Mouse (Mus musculus): ENCODE results near the gene Mpst. TPM values are rescaled to one million over a fixed set of nuclear protein-coding genes. Genes with fewer than 3 reads are reported as not detected.

Gene Mpst
- polyA plus RNA-seq (2014; fragmentation: Nextera tagmentation; extraction: Ambion mirVana): 3.2 and 4.2 TPM in 2 replicates

DNA sequence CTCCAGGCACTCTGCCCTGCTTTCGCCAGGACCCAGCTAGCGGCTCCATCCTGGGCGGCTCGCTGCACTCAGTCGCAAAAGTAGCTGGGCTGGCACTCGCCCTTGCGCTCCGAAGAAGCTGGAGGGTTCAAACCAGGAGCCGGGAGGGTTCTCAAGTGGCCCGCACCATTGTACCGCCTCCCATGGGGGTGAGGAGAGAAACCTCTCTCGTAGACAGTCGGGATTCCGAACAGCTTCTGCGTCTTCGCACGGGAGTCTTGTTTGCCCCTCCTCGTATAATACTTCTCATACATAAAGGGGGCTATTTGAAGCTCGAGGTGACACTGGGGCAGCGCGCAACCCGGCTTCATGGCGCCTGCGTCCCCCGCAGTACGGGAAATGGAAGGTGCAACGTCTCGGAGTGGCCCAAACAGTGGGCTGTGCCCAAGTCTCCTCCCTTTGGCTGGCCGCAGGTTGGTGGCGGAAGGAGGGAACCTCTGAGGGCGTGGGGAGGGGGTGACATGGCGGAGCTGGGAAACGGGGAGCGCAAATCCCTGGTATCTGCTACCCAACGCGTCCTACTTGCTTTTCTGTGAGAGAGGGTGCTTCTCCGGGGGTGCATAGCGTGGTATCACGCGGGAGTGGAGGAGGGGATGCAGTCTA lies at the start of gene Mpst:
Gene Mpst, plus strand, starts transcription at position 124 of the 642 bp plus-strand sequence.
- Histone ChIP-seq H3K4me3 (replicated peaks; ENCODE audit: low read length) (peak within 1 kb of the TSS; percentile 55), H3K9me3 (ENCODE audit: control insufficient read depth, low read length) (no peaks in the 10 kb centered on the region), H3K27me3 (ENCODE audit: control insufficient read depth, insufficient read depth, low read length) (peaks cover 33% of the 10 kb centered on the region), H3K27ac (peak within 1 kb of the TSS; percentile 83), H3K4me1 (replicated peaks; ENCODE audit: control insufficient read depth, insufficient read depth, low read length) (peaks cover 37% of the 10 kb centered on the region), H3K4me2 (replicated peaks) (peak within 1 kb of the TSS; percentile 91), H3K9ac (peak within 1 kb of the TSS; percentile 65), H3K36me3 (replicated peaks; ENCODE audit: control insufficient read depth, insufficient read depth) (no peaks in the 10 kb centered on the region)
- ATAC-seq (ENCODE audit: low FRiP score) (peak; percentile 86), DNase-seq (ENCODE audit: low spot score) (peak; percentile 81)
- WGBS: under 1% methylated on average over 40 of the region's 40 CpGs

DNA sequence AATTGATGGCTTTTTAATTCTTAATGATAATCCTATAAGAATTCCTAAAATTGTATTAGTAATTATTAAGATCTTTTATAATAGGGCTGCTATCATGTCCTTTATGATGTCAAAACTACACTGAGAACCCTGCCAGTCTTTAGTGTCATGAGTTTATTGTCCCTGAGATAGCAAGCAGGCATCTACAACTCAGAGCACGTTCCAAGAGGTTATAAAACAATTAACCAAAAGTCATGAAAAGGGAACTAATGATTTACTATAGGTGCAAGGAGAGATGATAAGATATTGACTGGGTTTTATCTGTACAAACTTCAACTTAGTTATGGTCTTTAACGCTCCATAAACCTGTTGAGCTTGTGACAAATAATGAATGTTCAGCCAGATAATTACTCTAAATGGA lies 40.3 kb upstream of the Mpst start:
- Histone ChIP-seq H3K9me3 (ENCODE audit: control insufficient read depth, low read length) (0 out of 2 replicates have a peak, but pooled peaks cover 7% of the 10 kb centered on the region), H3K36me3 (replicated peaks; ENCODE audit: control insufficient read depth, insufficient read depth) (no peaks in the 10 kb centered on the region), H3K27me3 (ENCODE audit: control insufficient read depth, insufficient read depth, low read length) (no peaks in the 10 kb centered on the region), H3K4me3 (replicated peaks; ENCODE audit: low read length) (no peak overlapping the region), H3K27ac (no peak overlapping the region), H3K9ac (no peak overlapping the region), H3K4me2 (replicated peaks) (no peak overlapping the region), H3K4me1 (replicated peaks; ENCODE audit: control insufficient read depth, insufficient read depth, low read length) (no peaks in the 10 kb centered on the region)
- WGBS: 80% methylated on average over 2 of the region's 2 CpGs
- ATAC-seq (ENCODE audit: low FRiP score) (no peak), DNase-seq (ENCODE audit: low spot score) (no peak)

DNA sequence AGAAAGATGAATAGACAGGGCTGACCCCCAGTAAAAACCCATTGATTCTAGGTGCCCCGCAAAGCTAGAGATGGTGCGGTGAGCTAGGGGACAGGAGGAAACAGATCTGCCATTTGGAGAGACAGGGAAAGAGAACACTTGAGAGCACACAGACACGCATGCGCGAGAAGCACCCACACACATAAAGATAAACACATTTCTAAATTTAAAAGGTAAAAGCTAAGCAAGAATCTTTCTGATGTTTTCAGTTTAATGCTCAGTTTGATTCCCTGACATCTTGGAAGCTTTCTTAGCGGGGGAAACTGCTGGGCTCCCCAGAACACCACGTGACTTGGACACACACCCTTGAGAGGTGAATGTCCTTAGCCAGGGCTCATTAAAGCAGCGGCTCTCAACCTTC lies 39.3 kb upstream of the Mpst start:
- no peak for ATAC-seq (ENCODE audit: low FRiP score)
- WGBS: 85% methylated on average over 8 of the region's 8 CpGs
- Histone ChIP-seq H3K9me3 (ENCODE audit: control insufficient read depth, low read length) (0 out of 2 replicates have a peak, but pooled peaks cover 6% of the 10 kb centered on the region), H3K9ac (no peak overlapping the region), H3K27ac (no peak overlapping the region), H3K4me2 (replicated peaks) (no peak overlapping the region), H3K4me1 (replicated peaks; ENCODE audit: control insufficient read depth, insufficient read depth, low read length) (no peaks in the 10 kb centered on the region), H3K27me3 (ENCODE audit: control insufficient read depth, insufficient read depth, low read length) (no peaks in the 10 kb centered on the region), H3K36me3 (replicated peaks; ENCODE audit: control insufficient read depth, insufficient read depth) (no peaks in the 10 kb centered on the region), H3K4me3 (replicated peaks; ENCODE audit: low read length) (no peak overlapping the region)
- no peak for DNase-seq (ENCODE audit: low spot score)

DNA sequence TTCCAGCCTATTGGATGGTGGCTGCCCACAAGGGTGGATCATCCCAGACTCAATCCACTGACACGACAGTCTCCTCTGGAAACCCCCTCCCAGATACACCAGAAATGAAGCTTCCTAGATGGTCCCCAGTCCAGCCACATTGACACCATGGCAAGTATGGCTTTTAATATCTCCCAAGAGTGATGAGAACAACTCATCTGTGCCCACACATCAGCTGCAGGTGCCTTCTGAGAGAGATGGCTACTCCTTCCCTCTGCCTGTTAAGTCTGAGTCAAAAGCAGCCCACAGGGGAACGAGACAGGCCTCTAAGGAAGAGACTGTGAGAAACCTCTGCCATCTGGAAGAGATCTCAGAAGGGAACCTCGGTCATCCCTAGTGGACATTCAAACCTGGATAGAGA lies 38.4 kb upstream of the Mpst start:
- Histone ChIP-seq H3K9ac (no peak overlapping the region), H3K36me3 (replicated peaks; ENCODE audit: control insufficient read depth, insufficient read depth) (no peaks in the 10 kb centered on the region), H3K27me3 (ENCODE audit: control insufficient read depth, insufficient read depth, low read length) (no peaks in the 10 kb centered on the region), H3K4me1 (replicated peaks; ENCODE audit: control insufficient read depth, insufficient read depth, low read length) (no peaks in the 10 kb centered on the region), H3K4me3 (replicated peaks; ENCODE audit: low read length) (no peak overlapping the region), H3K27ac (no peak overlapping the region), H3K4me2 (replicated peaks) (no peak overlapping the region), H3K9me3 (ENCODE audit: control insufficient read depth, low read length) (no peaks in the 10 kb centered on the region)
- DNase-seq (ENCODE audit: low spot score): no peak
- no peak for ATAC-seq (ENCODE audit: low FRiP score)
- 74% methylated on average over 3 of the region's 3 CpGs for WGBS

DNA sequence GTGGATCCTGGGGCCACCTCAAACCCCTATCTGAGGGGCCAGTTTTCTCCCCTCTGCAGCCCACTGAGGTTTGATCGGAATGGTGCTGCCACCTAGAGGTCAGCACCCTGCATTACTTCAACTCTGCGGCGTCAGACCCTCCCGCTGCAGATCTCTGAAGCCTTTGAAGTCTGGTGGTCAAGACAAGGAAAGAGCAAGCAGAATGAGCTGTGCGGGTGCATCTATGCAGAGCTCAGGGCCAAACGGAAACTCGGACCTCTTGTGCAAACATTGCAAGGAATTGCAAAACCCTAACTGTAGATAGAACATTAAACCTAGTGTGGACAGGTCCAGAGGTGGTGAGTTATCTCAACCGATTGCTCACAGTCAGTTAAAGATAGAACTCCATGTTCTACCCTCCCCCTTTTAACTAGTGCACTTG lies 37.3 kb upstream of the Mpst start:
- Histone ChIP-seq H3K9me3 (ENCODE audit: control insufficient read depth, low read length) (no peaks in the 10 kb centered on the region), H3K4me1 (replicated peaks; ENCODE audit: control insufficient read depth, insufficient read depth, low read length) (no peaks in the 10 kb centered on the region), H3K27ac (no peak overlapping the region), H3K4me3 (replicated peaks; ENCODE audit: low read length) (no peak overlapping the region), H3K9ac (no peak overlapping the region), H3K36me3 (replicated peaks; ENCODE audit: control insufficient read depth, insufficient read depth) (no peaks in the 10 kb centered on the region), H3K27me3 (ENCODE audit: control insufficient read depth, insufficient read depth, low read length) (no peaks in the 10 kb centered on the region), H3K4me2 (replicated peaks) (no peak overlapping the region)
- ATAC-seq (ENCODE audit: low FRiP score): no peak
- peak; percentile 61 for DNase-seq (ENCODE audit: low spot score)
- WGBS: 16% methylated on average over 8 of the region's 8 CpGs

DNA sequence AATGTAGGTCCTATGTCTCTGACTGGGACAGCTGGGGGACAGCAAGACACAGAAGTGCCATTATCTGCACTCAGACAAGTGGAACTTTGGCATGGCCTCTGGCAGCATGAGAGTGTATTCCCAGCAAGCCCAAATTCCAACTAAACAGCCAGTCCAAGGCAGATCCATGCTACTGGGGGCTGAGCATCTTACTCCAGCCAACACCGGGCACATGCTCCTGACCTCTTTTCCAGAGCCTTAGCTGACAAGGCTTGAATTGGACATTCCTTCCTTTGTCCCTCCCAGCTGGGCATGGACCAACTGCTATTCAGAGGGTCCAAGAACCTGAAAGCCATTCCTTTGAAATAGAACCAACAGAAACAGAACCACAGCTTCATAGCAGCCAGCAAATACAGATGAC lies 36.6 kb upstream of the Mpst start:
- Histone ChIP-seq H3K4me3 (replicated peaks; ENCODE audit: low read length) (no peak overlapping the region), H3K27ac (no peak overlapping the region), H3K36me3 (replicated peaks; ENCODE audit: control insufficient read depth, insufficient read depth) (no peaks in the 10 kb centered on the region), H3K4me1 (replicated peaks; ENCODE audit: control insufficient read depth, insufficient read depth, low read length) (no peaks in the 10 kb centered on the region), H3K27me3 (ENCODE audit: control insufficient read depth, insufficient read depth, low read length) (no peaks in the 10 kb centered on the region), H3K9me3 (ENCODE audit: control insufficient read depth, low read length) (no peaks in the 10 kb centered on the region), H3K4me2 (replicated peaks) (no peak overlapping the region), H3K9ac (no peak overlapping the region)
- ATAC-seq (ENCODE audit: low FRiP score): no peak
- DNase-seq (ENCODE audit: low spot score): no peak
- 43% methylated on average over 1 of the region's 1 CpGs for WGBS

DNA sequence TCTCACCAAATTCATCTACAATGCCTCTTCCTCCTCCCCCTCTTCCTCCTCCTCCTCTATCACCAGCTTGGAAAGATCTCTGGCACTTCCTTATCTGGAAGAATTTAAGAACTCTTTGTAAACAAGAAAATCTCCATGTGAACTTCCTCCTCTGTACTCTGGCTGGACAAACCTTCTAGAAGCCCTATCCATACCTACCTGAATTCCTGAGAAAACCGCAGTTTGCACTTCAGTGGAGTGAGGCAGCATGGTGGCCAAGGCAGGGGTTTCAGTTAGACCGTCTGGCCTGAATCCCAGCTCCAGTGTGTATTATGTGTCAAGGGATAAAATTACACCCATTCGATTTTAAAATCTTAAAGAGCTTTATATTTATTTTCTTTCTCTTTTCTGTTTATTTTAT lies 33.4 kb upstream of the Mpst start:
- Histone ChIP-seq H3K27me3 (ENCODE audit: control insufficient read depth, insufficient read depth, low read length) (no peaks in the 10 kb centered on the region), H3K4me2 (replicated peaks) (no peak overlapping the region), H3K4me3 (replicated peaks; ENCODE audit: low read length) (no peak overlapping the region), H3K4me1 (replicated peaks; ENCODE audit: control insufficient read depth, insufficient read depth, low read length) (no peaks in the 10 kb centered on the region), H3K27ac (no peak overlapping the region), H3K9me3 (ENCODE audit: control insufficient read depth, low read length) (no peaks in the 10 kb centered on the region), H3K36me3 (replicated peaks; ENCODE audit: control insufficient read depth, insufficient read depth) (no peaks in the 10 kb centered on the region), H3K9ac (no peak overlapping the region)
- ATAC-seq (ENCODE audit: low FRiP score) (no peak), DNase-seq (ENCODE audit: low spot score) (no peak)
- 84% methylated on average over 3 of the region's 3 CpGs for WGBS

DNA sequence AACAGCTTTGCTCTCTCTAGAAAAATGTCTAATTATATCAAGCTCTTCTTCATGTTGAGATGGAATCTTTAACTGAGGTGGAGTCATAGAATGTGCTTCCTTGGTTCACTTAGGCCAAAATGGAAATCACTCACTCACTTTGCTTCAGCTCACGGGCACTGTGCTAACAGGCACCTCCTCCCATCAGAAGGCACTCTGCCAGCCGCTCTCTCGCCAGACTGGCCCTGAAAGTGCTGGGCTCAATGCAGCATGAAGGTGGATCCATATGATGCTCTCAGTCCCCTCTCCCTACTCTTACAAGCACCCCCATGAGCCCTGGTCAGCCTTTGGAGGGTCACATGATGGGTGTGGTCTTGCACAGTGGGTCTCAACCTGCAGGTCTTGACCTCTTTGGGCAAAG lies 32.0 kb upstream of the Mpst start:
- no peak for DNase-seq (ENCODE audit: low spot score)
- no peaks in the 10 kb centered on the region for H3K4me1 ChIP-seq (replicated peaks; ENCODE audit: control insufficient read depth, insufficient read depth, low read length)

DNA sequence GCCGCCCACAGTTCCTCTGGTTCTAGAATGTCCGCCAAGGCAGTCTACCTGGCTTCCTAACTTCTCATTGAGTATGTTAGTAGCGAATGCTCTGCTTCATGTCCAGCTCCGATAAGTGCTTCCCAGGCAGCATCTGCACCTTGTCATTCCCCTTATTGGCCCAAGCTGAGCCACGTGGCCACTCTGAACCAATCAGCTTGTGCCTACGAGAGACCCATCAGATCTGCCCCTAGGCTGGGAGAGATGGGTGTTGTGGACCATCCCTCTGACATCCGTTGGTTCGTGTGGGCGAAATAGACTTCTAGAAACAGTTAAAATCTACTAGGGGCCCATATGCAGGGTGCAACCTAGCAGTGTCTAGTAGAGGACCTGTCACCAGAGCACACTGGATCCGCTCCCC lies 28.4 kb upstream of the Mpst start:
- no peaks in the 10 kb centered on the region for H3K27me3 ChIP-seq (ENCODE audit: control insufficient read depth, insufficient read depth, low read length)
- no peak overlapping the region for H3K4me2 ChIP-seq (replicated peaks)
- no peak overlapping the region for H3K9ac ChIP-seq
- ATAC-seq (ENCODE audit: low FRiP score): no peak
- no peak for DNase-seq (ENCODE audit: low spot score)
- H3K9me3 ChIP-seq (ENCODE audit: control insufficient read depth, low read length): no peaks in the 10 kb centered on the region
- no peak overlapping the region for H3K27ac ChIP-seq
- H3K36me3 ChIP-seq (replicated peaks; ENCODE audit: control insufficient read depth, insufficient read depth): no peaks in the 10 kb centered on the region
- H3K4me1 ChIP-seq (replicated peaks; ENCODE audit: control insufficient read depth, insufficient read depth, low read length): no peaks in the 10 kb centered on the region
- WGBS: 88% methylated on average over 10 of the region's 10 CpGs
- no peak overlapping the region for H3K4me3 ChIP-seq (replicated peaks; ENCODE audit: low read length)

More for the DNA sequence above, 32.0 kb upstream of the Mpst start:
- no peak for ATAC-seq (ENCODE audit: low FRiP score)
- H3K27me3 ChIP-seq (ENCODE audit: control insufficient read depth, insufficient read depth, low read length): no peaks in the 10 kb centered on the region
- no peaks in the 10 kb centered on the region for H3K36me3 ChIP-seq (replicated peaks; ENCODE audit: control insufficient read depth, insufficient read depth)
- H3K9ac ChIP-seq: no peak overlapping the region
- WGBS: 59% methylated on average over 3 of the region's 3 CpGs
- no peaks in the 10 kb centered on the region for H3K9me3 ChIP-seq (ENCODE audit: control insufficient read depth, low read length)
- no peak overlapping the region for H3K4me3 ChIP-seq (replicated peaks; ENCODE audit: low read length)
- H3K4me2 ChIP-seq (replicated peaks): no peak overlapping the region
- H3K27ac ChIP-seq: no peak overlapping the region

DNA sequence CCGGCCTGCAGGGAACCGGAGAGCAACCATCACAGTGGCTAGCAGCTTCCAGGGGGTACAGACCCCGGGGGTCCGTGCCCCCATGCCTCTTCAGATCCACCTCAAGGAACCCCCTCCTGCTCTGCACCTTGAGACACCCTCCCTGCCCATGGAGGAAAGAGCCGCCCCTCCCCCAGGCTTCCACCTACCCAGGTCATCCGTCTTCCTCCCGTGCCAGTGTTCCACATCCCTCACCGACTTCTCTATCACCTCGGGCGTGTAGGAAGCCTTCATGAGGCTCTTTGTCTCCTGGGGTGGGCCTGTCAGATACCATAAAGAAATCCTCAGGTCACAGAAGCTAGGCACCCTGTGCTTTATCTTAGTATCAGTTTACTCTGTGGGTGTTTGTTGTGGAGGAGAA lies 27.7 kb upstream of the Mpst start:
- H3K9ac ChIP-seq: no peak overlapping the region
- WGBS: 79% methylated on average over 10 of the region's 10 CpGs
- no peaks in the 10 kb centered on the region for H3K9me3 ChIP-seq (ENCODE audit: control insufficient read depth, low read length)
- H3K4me3 ChIP-seq (replicated peaks; ENCODE audit: low read length): no peak overlapping the region
- no peaks in the 10 kb centered on the region for H3K36me3 ChIP-seq (replicated peaks; ENCODE audit: control insufficient read depth, insufficient read depth)
- no peak for DNase-seq (ENCODE audit: low spot score)
- no peak for ATAC-seq (ENCODE audit: low FRiP score)
- H3K4me1 ChIP-seq (replicated peaks; ENCODE audit: control insufficient read depth, insufficient read depth, low read length): no peaks in the 10 kb centered on the region
- H3K27me3 ChIP-seq (ENCODE audit: control insufficient read depth, insufficient read depth, low read length): no peaks in the 10 kb centered on the region
- H3K4me2 ChIP-seq (replicated peaks): no peak overlapping the region
- no peak overlapping the region for H3K27ac ChIP-seq
